Mouse (Mus musculus) frontal cortex, adult (tissue): ENCODE results near the gene Spon1.

Experiments
- ATAC-seq: cut with Nextera tagmentation; 2 replicates; pipeline ENCODE4 v1.9.2; 2017; ENCODE audit warnings: mild to moderate bottlenecking, moderate library complexity, mixed read lengths; ENCODE audit not compliant: low TSS enrichment

Spon1 gene

GRCm38 (mm10) chr7:113765667-113766497, at the start of gene Spon1:
Gene Spon1 (plus strand): TSS chr7:113765998.
- ATAC-seq: peak; percentile 88

- ATAC-seq: no peak
Observed at GRCm38 (mm10) chr7:113721994-113722393, 43.8 kb upstream of the Spon1 start.

GRCm38 (mm10) chr7:113723905-113724304, 41.9 kb upstream of the Spon1 start:
- no peak for ATAC-seq

- no peak for ATAC-seq
Observed at GRCm38 (mm10) chr7:113727999-113728713, 37.6 kb upstream of the Spon1 start.

GRCm38 (mm10) chr7:113728926-113729325, 36.9 kb upstream of the Spon1 start:
- ATAC-seq: no peak

GRCm38 (mm10) chr7:113730406-113731247, 35.2 kb upstream of the Spon1 start:
- ATAC-seq: no peak

- ATAC-seq: peak; percentile 94
Observed at GRCm38 (mm10) chr7:113737790-113738362, 27.9 kb upstream of the Spon1 start.

- peak; percentile 45; the same call in 1 of the 2 replicates for ATAC-seq
Observed at GRCm38 (mm10) chr7:113739181-113739580, 26.6 kb upstream of the Spon1 start.

GRCm38 (mm10) chr7:113742644-113743043, 23.2 kb upstream of the Spon1 start:
- no peak for ATAC-seq

- ATAC-seq: no peak
Observed at GRCm38 (mm10) chr7:113743982-113744381, 21.8 kb upstream of the Spon1 start.

- ATAC-seq: no peak
Observed at GRCm38 (mm10) chr7:113756616-113757015, 9.2 kb upstream of the Spon1 start.

GRCm38 (mm10) chr7:113759212-113759611, 6.6 kb upstream of the Spon1 start:
- ATAC-seq: peak; percentile 69

GRCm38 (mm10) chr7:113765133-113765532, 665 bp upstream of the Spon1 start:
- no peak for ATAC-seq

GRCm38 (mm10) chr7:113766498-113766941, 722 bp downstream of the Spon1 start:
- peak; percentile 47 for ATAC-seq

GRCm38 (mm10) chr7:113767546-113767945, 1.7 kb downstream of the Spon1 start:
- ATAC-seq: no peak

GRCm38 (mm10) chr7:113768174-113768935, 2.6 kb downstream of the Spon1 start:
- no peak for ATAC-seq

- ATAC-seq: no peak
Observed at GRCm38 (mm10) chr7:113769281-113769680, 3.5 kb downstream of the Spon1 start.

GRCm38 (mm10) chr7:113772135-113772534, 6.3 kb downstream of the Spon1 start:
- ATAC-seq: no peak

- no peak for ATAC-seq
Observed at GRCm38 (mm10) chr7:113773436-113773835, 7.6 kb downstream of the Spon1 start.

- peak; percentile 78 for ATAC-seq
Observed at GRCm38 (mm10) chr7:113774039-113774438, 8.2 kb downstream of the Spon1 start.

- ATAC-seq: peak; percentile 64; the same call in 1 of the 2 replicates
Observed at GRCm38 (mm10) chr7:113774906-113775305, 9.1 kb downstream of the Spon1 start.
